Mouse (Mus musculus) heart, adult 11 months (tissue): ENCODE data around the gene Rcan2.

Source experiments
- DNase-seq: peaks from one replicate; pipeline ENCODE4 v3.0.0; 2022

Gene Rcan2

DNA sequence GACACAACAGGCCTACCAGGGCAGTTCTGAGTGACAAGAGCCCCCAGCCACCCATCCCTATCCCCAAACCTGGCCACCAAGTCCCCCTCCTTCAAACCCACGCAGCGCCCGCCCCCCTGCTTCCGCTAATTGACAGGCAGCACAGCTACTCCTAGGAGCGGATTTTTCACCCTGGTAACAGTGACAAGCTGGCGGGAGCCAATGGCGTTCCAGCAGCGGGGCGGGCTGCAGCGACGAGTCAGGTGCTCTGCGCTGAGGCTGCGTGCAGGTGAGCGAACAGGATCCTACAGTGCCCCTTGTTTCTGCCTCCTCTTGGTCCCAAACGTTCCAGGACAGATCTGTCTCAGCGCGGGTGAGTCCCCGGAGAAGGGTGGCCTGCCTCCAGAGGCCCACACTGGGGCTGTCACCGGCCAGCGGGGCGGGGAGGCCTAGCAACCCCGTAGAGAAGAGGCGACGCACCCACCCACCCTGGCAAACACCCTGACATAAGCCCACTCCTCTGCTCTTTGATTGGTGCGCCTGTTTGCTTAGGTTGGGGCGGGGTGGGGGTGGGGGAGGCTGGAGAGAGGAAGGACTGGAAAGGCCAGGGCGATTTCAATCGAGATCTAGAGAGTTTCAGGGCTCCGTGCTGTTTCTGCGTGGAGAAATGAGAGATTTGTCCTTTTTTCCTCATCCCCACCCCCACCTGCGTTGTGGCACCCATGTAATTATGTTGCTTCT lies 277.6 kb downstream of the Rcan2 start, which contains the start of gene Enpp5:
TSS of gene Enpp5 (plus strand) at position 183 of the 720 bp plus-strand sequence.
- DNase-seq, result peak; percentile 99

DNA sequence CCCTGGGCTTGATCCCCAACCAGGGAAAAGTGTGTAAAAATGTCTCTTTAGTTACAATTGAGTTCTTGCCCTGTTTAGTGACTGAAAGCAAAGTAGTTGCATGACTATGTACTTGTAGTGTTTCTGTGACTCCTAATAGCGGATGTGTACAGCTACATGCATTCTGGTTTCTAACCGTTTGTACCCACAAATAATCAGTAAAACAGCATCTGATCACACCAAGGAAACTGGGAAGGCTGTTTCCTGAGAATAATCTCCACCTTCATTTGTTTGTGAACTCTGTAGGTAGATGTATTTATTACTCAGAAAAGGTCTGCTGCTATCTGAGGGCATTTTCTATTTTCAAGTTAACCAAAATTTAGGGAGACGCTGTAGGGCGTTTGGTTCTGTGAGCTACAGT lies 282.0 kb downstream of the Rcan2 start:
- DNase-seq, result peak; percentile 6

DNA sequence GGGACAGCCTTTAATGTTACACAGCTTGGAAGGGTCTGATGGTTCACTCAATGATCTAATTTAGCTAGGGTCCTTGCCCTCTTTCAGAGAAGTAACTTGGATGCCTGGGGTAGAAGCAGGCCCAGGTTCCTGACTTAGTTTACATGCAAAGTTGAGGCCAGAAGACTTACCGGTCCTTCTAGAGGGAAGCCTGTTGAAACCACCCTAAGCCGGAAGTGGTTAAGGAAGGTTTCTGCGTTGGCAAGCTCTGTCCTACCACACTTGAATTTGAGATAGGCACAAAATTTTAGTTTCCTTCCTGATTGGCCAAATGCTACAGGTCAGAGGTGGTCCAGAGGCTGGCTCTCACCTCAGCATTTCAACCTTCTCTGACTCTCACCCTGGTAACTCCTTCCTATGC lies 287.1 kb downstream of the Rcan2 start:
- DNase-seq, result peak; percentile 64
